Mouse (Mus musculus): ENCODE data around the gene Tmtc2. TPM values are rescaled to one million over a fixed set of nuclear protein-coding genes. Genes with fewer than 3 reads are reported as not detected.

Tmtc2 gene
- polyA plus RNA-seq, 1 experiment from 2014 or later: 7.2 TPM

DNA sequence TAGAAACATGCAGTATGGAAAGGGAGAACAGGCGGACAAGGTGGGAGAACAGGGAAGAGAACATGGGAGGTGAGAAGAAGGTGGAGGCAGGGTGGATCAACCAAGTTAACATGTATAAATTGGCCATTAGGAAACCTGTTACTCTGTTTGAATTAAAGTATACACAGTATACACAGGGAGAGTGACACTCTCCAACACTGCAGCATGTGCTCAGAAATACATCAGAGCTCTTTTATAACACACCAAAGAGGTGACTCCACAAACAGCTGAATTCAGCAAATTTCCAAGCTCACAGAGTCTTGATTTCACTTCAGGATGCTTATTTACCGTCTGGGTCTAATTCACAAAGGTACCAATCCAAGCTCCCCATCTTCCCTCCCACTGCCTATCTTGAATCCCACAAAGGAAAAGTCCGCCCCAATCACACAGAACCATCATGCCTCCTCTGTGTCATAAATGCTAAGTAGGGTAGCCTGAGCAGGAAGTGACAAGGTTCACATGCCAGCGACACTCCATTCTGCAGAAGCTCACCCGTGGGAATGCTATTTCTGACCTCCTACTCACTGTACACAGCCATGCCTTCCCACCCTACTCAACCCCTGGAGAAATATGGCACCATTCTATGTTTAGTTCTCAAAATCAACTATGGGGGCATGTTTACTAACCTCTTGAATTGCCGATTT is 17.2 kb downstream of the Tmtc2 start:
- H3K4me3 ChIP-seq (ENCODE audit: low read depth, low read length): no peak overlapping the region
- H3K27ac ChIP-seq (ENCODE audit: low read length): no peak overlapping the region
- 61% methylated on average over 6 of the region's 6 CpGs for WGBS
- H3K4me1 ChIP-seq (ENCODE audit: insufficient read depth, low read depth, low read length): no peaks in the 10 kb centered on the region
- no peaks in the 10 kb centered on the region for H3K27me3 ChIP-seq (replicated peaks; ENCODE audit: insufficient read depth, low read length)
- ATAC-seq (no peak), DNase-seq (ENCODE audit: low spot score) (no peak)
- TF ChIP-seq CTCF (IDR thresholded peaks at IDR 0.05) (no peak), EP300 (IDR thresholded peaks at IDR 0.05) (no peak)
- H3K36me3 ChIP-seq (ENCODE audit: insufficient read depth, low read length): no peaks in the 10 kb centered on the region
- no peak overlapping the region for H3K9ac ChIP-seq (replicated peaks; ENCODE audit: low read depth)
- no peaks in the 10 kb centered on the region for H3K9me3 ChIP-seq (ENCODE audit: low read length)
- H3K4me2 ChIP-seq (replicated peaks; ENCODE audit: low read depth, low read length): no peak overlapping the region

GRCm38 (mm10) chr10:105554153-105554552 is 20.1 kb downstream of the Tmtc2 start:
- no peaks in the 10 kb centered on the region for H3K9me3 ChIP-seq (ENCODE audit: low read length)
- DNase-seq (ENCODE audit: low spot score): no peak
- no peak for ATAC-seq
- no peak overlapping the region for H3K4me2 ChIP-seq (replicated peaks; ENCODE audit: low read depth, low read length)
- H3K36me3 ChIP-seq (ENCODE audit: insufficient read depth, low read length): no peaks in the 10 kb centered on the region
- no peak overlapping the region for H3K9ac ChIP-seq (replicated peaks; ENCODE audit: low read depth)
- H3K4me1 ChIP-seq (ENCODE audit: insufficient read depth, low read depth, low read length): no peaks in the 10 kb centered on the region
- TF ChIP-seq CTCF (IDR thresholded peaks at IDR 0.05): no peak
- no peak for TF ChIP-seq EP300 (IDR thresholded peaks at IDR 0.05)
- no peak overlapping the region for H3K4me3 ChIP-seq (ENCODE audit: low read depth, low read length)
- 51% methylated on average over 2 of the region's 2 CpGs for WGBS
- H3K27ac ChIP-seq (ENCODE audit: low read length): no peak overlapping the region
- H3K27me3 ChIP-seq (replicated peaks; ENCODE audit: insufficient read depth, low read length): no peaks in the 10 kb centered on the region

GRCm38 (mm10) chr10:105548040-105548439 is 26.2 kb downstream of the Tmtc2 start:
- no peaks in the 10 kb centered on the region for H3K27me3 ChIP-seq (replicated peaks; ENCODE audit: insufficient read depth, low read length)
- no peak overlapping the region for H3K4me2 ChIP-seq (replicated peaks; ENCODE audit: low read depth, low read length)
- WGBS: 80% methylated on average over 2 of the region's 2 CpGs
- H3K27ac ChIP-seq (ENCODE audit: low read length): no peak overlapping the region
- no peaks in the 10 kb centered on the region for H3K36me3 ChIP-seq (ENCODE audit: insufficient read depth, low read length)
- TF ChIP-seq CTCF (IDR thresholded peaks at IDR 0.05) (no peak), EP300 (IDR thresholded peaks at IDR 0.05) (no peak)
- ATAC-seq (no peak), DNase-seq (ENCODE audit: low spot score) (no peak)
- H3K4me3 ChIP-seq (ENCODE audit: low read depth, low read length): no peak overlapping the region
- H3K9ac ChIP-seq (replicated peaks; ENCODE audit: low read depth): no peak overlapping the region
- H3K4me1 ChIP-seq (ENCODE audit: insufficient read depth, low read depth, low read length): no peaks in the 10 kb centered on the region
- no peaks in the 10 kb centered on the region for H3K9me3 ChIP-seq (ENCODE audit: low read length)

GRCm38 (mm10) chr10:105544004-105545003 is 29.9 kb downstream of the Tmtc2 start:
- H3K27me3 ChIP-seq (replicated peaks; ENCODE audit: insufficient read depth, low read length): no peaks in the 10 kb centered on the region
- ATAC-seq (peak; percentile 87), DNase-seq (ENCODE audit: low spot score) (peak; percentile 68)
- peaks cover 2% of the 10 kb centered on the region; the same call in 1 of the 2 replicates for H3K4me1 ChIP-seq (ENCODE audit: insufficient read depth, low read depth, low read length)
- no peaks in the 10 kb centered on the region for H3K9me3 ChIP-seq (ENCODE audit: low read length)
- H3K27ac ChIP-seq (ENCODE audit: low read length): 0 out of 2 replicates have a peak overlapping the region, but pooled peaks have one; percentile 1
- H3K4me3 ChIP-seq (ENCODE audit: low read depth, low read length): no peak overlapping the region
- H3K36me3 ChIP-seq (ENCODE audit: insufficient read depth, low read length): no peaks in the 10 kb centered on the region
- no peak overlapping the region for H3K9ac ChIP-seq (replicated peaks; ENCODE audit: low read depth)
- H3K4me2 ChIP-seq (replicated peaks; ENCODE audit: low read depth, low read length): no peak overlapping the region
- no peak for TF ChIP-seq CTCF (IDR thresholded peaks at IDR 0.05)
- no peak for TF ChIP-seq EP300 (IDR thresholded peaks at IDR 0.05)
- WGBS: 86% methylated on average over 2 of the region's 2 CpGs

- Histone ChIP-seq H3K9me3 (ENCODE audit: low read length) (no peaks in the 10 kb centered on the region), H3K4me1 (ENCODE audit: insufficient read depth, low read depth, low read length) (peaks cover 2% of the 10 kb centered on the region; the same call in 1 of the 2 replicates), H3K4me2 (replicated peaks; ENCODE audit: low read depth, low read length) (no peak overlapping the region), H3K27ac (ENCODE audit: low read length) (no peak overlapping the region), H3K36me3 (ENCODE audit: insufficient read depth, low read length) (no peaks in the 10 kb centered on the region), H3K9ac (replicated peaks; ENCODE audit: low read depth) (no peak overlapping the region), H3K27me3 (replicated peaks; ENCODE audit: insufficient read depth, low read length) (no peaks in the 10 kb centered on the region), H3K4me3 (ENCODE audit: low read depth, low read length) (no peak overlapping the region)
- WGBS: 93% methylated on average over 6 of the region's 6 CpGs
- DNase-seq (ENCODE audit: low spot score) (no peak), ATAC-seq (no peak)
- no peak for TF ChIP-seq EP300 (IDR thresholded peaks at IDR 0.05)
These were observed 32.2 kb downstream of the Tmtc2 start for GRCm38 (mm10) chr10:105542081-105542480.

- no peak for ATAC-seq
- WGBS: 46% methylated on average over 5 of the region's 5 CpGs
- H3K9ac ChIP-seq (replicated peaks; ENCODE audit: low read depth): no peak overlapping the region
- H3K27ac ChIP-seq (ENCODE audit: low read length): no peak overlapping the region
- H3K36me3 ChIP-seq (ENCODE audit: insufficient read depth, low read length): no peaks in the 10 kb centered on the region
- no peaks in the 10 kb centered on the region for H3K9me3 ChIP-seq (ENCODE audit: low read length)
- H3K4me2 ChIP-seq (replicated peaks; ENCODE audit: low read depth, low read length): no peak overlapping the region
- H3K27me3 ChIP-seq (replicated peaks; ENCODE audit: insufficient read depth, low read length): no peaks in the 10 kb centered on the region
- H3K4me1 ChIP-seq (ENCODE audit: insufficient read depth, low read depth, low read length): peaks cover 2% of the 10 kb centered on the region; the same call in 1 of the 2 replicates
- TF ChIP-seq EP300 (IDR thresholded peaks at IDR 0.05): no peak
- no peak for TF ChIP-seq CTCF (IDR thresholded peaks at IDR 0.05)
- DNase-seq (ENCODE audit: low spot score): no peak
- no peak overlapping the region for H3K4me3 ChIP-seq (ENCODE audit: low read depth, low read length)
These were observed 34.6 kb downstream of the Tmtc2 start for GRCm38 (mm10) chr10:105539697-105540096.

Measured in lung, postnatal 0 days (tissue).